Mouse (Mus musculus) liver (tissue): Measurements from ENCODE around the gene Wdtc1.
A peak's percentile ranks its signal among the peaks of the same experiment; 100 is the strongest.

Experiments
- DNase-seq: peaks from one replicate; pipeline ENCODE4 v3.0.0-alpha.2; 2020; ENCODE audit warnings: mixed read lengths

Gene Wdtc1

DNA sequence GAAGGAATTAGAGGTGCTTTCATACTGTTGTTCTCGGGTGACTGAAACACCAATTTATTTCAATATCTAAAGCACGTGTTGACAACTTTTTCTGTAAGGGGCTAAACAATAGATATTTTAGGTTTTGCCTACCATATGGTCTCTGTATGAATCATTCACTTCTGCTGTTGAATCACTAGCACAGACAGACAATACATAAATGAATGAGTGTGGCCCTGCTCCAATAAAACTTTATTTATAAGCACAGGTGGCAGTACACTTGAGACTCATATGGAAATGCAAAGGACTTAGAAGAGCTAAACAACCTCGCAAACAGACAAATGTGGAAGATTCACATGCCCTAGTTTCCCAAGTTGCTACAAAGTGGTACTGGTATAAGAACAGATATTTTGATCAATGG lies 33.6 kb downstream of the Wdtc1 start:
- no peak for DNase-seq

DNA sequence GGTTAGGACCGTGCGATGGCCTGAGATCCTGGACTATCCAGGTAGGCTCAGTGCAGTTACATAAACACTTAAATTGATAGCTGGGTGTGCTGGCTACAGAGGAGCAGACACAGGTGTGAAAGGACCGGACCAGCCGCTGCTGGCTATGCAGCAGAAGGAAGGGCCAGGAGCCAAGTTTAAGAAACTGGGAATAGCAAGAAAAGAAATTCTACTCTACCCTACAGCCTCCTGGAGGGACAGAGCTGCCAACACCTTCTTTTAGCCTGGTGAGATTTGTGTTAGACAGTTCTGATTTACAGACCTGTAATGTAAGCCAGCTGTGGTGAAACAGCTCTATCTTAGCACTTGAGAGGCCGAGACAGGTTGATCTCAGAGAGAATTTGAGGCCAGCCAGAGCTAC lies 37.3 kb downstream of the Wdtc1 start:
- DNase-seq: no peak

DNA sequence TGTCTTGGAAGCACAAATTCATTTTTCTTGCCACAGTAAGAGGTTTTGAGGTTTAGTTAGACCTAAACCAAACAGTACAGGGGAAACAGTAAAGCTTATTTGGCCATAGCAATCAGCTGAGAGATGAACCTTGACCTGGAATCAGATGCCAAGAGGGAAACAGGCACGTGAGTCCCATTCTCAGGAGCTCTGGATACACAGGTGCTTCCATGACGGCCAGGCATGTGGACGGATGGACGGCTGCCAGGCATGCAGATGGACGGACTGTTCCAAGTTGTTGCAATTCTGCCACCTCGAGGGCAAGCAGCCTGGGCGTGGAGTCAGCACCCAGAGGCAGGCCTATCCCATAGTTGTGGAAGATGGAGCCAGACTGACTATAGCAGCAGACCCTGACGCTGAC lies 38.4 kb downstream of the Wdtc1 start:
- no peak for DNase-seq

DNA sequence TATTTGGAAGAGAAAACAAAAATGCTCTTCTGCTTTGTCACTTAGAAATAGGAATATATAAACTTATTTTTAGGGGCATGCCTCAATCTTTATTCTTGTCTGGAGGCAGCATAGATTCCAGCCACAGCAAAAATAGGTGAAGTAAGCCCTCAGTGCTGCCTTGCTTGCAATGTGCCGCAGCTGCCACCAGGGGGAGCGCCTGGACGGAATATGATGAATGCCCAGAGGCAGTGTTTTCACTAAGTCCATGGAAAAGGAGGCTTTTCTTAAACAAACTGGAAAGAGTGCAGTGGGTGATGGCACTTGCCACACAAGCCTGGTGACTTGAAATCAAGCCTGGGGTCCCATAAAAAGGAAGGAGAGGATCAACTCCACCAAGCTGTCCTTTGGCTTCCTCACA lies 43.3 kb downstream of the Wdtc1 start:
- peak; percentile 88 for DNase-seq

DNA sequence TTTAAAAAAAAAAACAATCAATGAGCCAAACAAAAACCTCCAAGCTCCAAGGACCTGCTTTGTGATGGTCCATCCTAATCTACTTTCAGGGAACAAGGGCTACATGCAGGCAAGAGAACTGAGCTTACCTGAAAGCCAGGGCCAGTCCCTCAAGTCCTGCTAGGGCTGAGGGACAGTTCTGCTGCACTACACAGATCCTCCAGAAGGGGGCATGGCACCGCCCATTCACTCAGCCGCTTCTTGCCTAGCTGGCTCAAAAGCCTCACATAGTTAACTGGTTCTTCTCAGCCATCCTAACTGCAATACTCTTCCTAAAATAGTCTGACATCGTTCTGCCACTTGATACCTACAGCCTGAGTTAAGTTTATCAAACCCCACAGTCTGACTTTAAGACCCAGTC lies 46.0 kb downstream of the Wdtc1 start:
- DNase-seq: peak; percentile 59

DNA sequence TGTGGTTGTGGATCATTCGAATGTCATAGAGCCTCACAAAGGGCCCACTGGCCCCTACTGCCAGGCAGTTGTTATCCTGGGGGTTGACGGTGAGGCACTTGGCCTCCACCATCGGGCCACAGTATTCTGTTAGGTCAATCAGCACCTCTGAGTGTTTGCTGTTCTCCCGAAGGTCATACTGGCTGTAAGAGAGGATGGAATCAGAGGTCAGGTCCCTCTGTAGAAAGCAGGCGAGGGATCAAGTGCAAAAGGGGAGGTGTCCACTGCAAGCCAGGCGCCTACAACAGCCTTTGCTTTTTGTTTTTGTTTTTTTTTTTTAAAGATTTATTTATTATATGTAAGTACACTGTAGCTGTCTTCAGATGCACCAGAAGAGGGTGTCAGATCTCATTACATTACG lies 47.5 kb downstream of the Wdtc1 start:
- no peak for DNase-seq

DNA sequence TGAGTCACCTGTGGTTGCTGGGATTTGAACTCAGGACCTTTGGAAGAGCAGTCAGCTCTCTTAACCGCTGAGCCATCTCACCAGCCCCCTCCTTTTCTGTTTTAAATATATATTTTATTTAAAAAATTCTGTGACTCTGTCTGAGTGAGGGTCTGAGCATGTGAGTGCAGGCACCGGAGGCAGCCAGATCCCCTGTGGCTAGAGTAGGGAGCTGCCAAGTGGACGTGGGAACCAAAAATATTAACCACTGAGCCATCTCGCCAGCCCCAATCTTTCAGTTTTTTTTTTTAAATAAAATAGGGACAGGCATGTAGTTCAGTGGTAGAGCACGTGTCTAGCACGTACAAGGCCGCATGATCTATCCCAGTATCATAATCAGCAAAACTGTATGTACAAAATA lies 48.5 kb downstream of the Wdtc1 start:
- no peak for DNase-seq

DNA sequence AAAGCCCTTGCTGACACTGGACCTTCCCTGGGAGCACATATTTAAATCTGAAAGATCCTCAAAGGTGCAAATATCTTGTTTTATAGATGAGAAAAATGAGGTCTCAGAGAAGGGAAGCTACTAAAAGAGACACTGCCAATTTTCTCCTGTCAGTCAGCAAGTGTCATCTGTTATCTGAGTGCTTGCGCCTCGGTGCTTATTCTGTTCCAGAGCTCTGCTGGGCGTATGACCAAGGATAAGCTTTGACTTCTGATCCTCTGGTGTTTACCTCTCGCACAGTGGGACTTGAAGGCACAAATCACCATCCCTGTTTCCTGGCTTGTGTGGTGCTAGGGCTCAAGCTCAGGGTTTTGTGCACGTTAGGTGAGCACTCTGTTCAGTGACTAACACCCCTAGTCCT lies 50.6 kb downstream of the Wdtc1 start:
- no peak for DNase-seq

DNA sequence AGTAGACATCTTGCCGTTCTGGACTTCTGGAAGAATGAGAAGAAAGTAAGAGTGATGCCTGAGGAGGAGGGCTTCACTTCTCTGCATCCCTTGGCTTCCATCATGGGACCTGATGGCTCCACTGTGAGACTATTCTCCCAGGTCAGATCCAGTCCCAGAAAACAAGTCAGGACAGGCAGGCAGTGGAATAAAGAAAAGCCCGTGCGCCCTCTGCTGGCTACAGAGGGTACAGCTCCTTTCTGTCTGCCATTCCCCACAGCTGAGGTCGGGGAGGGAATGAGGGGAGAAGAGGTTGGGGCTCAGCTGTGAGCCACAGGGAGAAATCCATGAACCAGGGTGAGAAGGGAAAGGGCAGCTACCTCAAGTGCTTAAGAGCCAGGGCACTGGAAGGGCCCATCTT lies 51.5 kb downstream of the Wdtc1 start:
- DNase-seq: peak; percentile 72

DNA sequence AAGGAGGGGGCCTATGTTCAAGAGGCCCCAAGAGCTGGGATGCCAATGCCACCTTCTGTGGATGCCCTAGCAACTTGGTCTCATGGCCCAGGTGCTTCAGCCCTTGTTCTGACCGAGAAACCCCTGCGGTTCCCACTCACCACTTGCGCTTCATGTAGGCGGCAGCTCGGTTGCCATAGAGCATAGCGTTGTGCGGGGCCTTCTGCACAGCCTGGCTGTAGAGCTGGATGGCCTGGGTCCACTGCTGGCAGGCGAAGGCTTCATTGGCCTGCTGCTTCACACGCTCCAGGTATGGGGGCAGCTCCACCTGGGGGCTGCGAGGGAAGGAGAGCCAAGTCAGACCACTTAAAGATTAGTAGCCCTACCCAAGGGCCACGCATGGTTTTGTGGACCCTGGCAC lies 52.9 kb downstream of the Wdtc1 start:
- DNase-seq: no peak

DNA sequence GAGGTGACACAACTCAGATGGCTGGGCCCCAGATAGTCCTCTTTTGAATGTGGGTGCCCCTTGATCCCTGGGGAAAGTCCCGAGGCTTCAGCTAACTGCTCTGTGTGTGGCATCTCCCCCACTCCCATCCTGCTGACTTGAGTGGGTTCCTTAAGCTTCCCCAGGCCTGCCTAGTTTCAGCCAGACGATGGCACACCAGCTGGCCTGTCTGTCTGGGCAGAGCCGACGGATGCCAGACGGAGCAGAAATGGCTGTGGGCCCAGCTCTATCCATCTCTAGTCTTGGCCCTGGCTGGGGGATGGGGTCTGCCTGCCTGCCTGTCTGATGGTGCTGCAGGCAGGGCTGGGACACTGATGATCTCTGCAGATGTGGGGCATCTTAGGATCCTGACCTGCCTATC lies 53.6 kb downstream of the Wdtc1 start:
- DNase-seq: no peak

DNA sequence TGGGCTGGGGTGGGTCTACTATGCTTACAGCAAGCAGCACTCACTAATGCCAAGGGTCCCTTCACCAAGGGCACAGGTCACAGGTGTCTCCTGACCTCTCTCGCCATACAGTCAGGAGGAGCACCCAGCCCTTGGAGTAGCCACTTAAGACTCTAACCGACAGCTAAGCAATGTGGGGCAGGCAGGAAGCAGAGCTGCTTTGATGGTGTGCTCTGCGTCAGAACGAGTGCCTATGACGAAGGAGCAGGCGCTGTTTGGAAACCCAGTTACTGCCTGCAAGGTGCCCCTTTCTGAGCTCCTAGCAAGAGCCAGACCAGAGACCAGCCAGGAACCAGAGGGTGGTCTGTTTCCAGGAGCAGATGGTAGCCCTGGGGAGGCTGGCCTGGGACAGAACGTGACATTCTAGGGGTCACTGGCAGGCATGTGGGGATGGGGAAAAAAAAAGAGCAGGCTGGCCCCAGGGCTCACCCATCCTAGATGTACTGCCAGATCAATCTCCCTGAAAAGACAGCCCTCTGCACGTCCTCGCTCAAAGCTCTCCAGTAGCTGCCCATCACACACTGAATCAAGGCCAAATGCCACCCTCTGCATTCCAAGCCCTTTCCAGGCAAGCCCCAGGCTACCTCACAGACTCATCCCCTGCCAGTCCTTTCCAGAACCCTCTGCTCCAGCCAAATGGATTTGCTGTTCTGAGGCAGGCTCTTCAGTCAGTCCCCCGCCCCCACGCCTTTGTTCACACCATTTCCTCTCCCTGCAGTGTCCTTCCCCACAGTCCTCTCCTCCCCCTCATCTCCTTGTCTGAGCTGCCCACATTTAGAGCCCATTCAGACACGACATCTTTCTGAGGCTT lies 54.5 kb downstream of the Wdtc1 start:
- no peak for DNase-seq

DNA sequence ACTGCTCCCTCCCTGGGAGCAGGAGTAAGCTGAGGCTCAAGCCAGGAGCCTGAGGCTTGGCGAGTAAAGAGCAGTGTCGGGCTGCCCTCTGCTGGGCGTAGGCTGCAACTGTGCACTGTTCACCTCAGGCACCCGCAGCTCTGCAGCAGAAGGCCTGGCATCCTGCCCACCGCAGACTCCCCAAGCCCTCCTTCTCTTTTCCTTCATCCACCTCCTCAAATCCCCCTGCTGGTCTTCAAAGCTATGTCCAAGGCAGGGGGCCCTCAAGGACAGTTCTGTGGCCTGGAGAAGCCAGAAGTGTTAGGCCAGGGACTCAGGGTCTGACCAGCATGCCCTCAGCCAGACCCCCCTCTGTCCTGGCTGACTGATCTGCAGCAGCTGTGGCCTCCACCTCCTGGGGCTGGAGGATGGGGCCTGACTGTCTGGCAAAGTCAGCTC lies 55.5 kb downstream of the Wdtc1 start:
- peak; percentile 80 for DNase-seq

DNA sequence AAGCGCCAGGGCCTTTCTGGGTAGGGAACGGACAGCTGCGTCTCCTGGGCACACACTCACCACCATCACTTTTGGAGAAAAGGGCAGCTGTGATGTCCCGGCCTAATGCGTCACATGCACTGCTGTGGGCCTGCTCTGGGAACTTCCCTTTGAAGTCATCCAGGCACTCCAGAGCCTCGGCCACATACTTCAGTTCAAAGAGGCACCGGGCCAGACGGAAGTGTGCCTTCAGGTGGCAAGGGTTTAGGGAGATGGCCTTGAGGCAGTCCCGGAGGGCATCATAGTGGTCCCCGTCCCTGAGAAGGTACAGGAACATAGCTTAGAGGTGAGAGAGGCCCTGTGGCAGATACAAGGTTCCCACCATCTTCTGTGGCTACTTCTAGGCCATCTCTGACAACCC lies 55.9 kb downstream of the Wdtc1 start:
- no peak for DNase-seq

DNA sequence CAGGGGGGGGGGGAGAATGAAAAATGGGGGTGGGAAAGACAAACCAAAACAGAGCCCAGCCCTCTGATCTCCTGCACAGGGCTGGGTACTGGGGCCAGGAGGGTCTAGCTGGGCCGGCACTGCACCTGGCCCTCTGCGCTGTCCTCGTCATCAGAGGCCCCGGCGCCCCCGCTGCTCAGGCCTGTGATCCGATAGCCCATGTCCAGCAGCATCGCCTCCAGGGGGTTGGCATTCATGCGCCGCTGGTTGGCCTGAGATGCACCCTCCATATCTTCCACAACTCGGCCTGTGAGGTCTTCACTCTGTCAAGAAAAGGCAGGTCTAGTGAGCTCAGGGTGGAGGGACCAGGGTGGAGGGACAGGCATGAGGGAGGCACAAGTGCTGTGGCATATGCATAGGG lies 59.2 kb downstream of the Wdtc1 start:
- DNase-seq: no peak

DNA sequence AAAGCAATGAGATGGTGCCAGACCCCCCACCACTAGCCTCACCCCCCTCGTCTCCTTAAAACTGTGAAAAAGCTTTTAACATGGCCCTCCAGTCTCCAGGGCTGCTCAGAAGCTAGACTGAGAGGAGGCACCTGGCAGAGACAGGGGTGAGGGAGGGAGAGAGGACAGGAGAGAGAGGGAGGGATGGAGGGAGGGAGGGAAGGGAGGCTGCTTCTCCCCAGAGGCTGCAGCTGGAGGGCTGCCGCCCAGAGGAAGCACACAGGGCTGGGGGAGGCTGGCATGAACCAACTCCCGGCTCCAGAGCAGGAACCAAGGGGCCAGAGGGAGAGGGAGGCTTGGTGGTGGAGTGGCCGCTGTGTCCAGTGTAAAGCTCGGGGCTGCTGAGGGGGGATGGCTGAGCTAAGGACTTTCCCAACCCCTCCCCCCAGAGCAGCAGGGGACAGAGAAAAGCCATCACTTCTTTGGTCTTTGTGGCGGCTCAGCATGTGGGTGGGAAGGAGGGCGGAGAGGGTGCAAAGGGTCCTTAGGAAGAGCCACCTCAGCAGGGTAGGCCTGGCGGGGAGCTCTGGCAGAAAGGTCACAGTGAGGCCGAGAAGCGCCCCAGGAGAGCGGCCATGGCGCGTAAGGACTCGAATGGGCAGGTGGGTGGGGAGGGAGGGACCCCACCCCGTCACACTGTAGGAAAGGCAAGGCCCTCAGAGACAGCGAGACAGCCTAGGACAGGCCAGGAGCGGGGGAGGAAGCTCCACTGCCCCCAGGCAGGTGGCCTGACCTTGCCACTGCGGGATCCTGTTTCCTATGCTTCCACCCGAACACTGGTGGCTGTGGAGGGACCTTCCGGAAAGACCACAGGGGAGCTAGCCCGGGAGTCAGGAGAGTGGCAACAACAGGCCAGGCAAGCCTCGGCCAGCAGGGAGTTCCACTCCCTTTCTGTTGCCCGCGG lies 60.1 kb downstream of the Wdtc1 start:
- DNase-seq: no peak

DNA sequence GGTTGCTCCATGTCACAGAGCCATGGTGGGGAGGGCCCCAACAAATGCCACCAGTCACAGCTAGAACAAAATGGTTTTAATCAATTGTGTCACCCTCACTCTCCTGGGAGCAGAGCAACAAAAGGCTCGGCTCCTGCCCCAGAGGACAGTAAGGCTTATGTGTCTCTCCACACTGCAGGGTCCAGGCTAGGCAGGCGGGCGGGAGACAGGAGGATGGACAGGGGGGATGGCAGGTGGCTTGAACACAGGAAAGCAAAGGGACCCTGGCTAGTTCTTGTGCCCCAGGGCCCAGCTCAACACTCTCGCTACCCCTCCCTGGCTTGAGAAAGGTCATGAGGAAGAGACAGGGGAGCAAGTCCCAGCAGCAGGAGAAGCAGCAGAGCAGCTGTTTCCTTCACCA lies 60.9 kb downstream of the Wdtc1 start:
- DNase-seq: no peak

DNA sequence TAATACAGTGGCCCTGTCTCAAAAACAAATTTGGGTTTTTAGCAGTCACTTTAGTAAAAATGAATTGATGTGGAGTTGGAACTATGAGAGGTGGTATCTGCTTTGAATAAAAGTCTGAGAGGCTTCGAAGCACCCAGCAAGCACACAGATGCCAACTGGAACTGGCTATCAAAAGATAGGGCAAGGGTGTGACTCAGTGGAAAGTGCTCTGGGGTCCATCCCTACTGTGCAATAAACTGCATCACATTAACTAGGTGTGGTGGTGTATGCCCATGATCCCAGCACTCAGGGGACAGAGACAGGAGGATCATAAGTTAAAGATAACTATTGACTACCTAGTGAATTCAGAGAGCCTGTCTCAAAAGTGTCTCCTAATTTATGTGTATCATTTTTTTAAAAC lies 62.0 kb downstream of the Wdtc1 start:
- no peak for DNase-seq

DNA sequence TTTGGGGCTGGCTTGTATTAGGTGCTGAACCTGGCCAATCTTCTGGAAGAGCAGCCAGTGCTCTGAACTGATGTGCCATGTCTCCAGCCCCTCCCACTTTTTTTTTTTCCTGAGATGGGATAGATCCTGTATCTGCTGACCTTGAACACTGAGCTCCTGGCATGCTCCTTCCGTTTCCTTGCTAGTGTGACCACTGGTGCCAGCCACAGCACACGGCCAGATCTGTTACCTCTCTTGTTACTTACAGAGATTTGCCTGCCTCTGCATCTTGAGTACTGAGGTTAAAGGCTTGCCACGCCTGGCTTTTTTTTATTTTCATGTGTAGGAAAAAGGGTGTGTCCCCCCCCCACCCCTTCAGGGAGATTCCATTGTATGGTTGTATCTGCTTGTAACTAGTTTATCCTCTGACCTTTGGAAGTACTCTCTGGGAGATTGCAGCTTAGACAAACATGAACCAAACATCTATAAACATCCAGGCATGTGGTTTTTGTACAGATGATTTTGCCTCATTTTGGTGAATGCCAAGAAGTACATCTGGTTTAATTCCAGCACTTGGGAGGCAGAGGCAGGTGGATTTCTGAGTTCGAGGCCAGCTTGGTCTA lies 66.7 kb downstream of the Wdtc1 start:
- DNase-seq: no peak

DNA sequence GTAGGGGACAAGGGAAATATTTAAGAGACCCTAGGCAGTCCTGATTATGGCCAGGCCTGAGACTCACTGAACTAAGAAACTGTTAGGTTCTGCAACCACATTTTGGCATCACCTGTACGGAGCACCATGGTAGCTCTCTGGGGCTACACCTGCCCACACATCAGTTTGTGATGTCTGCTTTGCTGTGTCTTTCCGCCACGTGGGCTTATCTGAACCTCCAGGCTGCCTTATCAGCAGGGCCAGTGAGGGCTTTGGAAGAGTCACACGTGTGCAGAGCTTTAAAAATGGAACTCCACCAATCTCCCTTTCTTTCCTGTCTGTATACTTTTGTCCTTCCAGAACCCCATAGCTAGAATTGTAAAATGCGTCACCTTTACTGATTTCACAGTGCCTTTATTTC lies 67.3 kb downstream of the Wdtc1 start:
- DNase-seq: peak; percentile 88

DNA sequence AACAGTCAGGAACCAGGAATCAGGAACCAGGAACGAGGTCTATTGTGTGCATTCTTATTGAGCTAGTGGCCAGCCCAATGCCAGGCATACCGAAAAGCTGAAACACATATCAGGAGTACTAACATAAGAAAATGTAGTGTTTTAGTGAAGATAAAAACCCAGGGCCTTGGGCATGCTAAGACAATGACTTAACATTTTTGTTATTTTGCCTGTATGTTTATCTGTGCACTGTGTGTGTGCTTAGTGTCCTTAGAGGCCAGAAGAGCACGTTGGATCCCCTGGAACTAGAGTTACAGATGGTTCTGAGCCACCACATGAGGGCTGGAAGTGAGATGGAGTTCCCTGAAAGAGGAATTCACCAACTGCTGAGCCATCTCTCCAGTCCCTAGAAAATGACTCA lies 68.0 kb downstream of the Wdtc1 start:
- DNase-seq: no peak

DNA sequence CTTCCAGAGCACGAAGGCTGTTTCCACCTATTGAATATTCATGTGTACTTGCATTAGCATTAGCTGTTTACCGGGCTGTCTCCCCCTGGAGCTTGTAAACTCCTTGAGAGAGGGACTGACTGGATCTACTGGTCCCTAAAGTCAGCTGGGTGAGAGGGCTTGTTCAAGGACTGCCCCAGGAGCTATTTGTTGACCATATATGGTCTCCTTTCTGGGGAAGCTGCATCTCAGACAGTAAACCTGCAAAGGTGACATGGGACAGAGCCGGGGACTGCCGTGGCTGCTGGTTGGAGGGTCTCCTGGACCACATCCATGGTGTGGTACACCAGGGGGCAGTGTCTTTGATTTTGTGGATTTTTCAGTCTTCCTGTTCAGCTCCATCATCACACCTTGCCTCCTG lies 70.6 kb downstream of the Wdtc1 start:
- no peak for DNase-seq

DNA sequence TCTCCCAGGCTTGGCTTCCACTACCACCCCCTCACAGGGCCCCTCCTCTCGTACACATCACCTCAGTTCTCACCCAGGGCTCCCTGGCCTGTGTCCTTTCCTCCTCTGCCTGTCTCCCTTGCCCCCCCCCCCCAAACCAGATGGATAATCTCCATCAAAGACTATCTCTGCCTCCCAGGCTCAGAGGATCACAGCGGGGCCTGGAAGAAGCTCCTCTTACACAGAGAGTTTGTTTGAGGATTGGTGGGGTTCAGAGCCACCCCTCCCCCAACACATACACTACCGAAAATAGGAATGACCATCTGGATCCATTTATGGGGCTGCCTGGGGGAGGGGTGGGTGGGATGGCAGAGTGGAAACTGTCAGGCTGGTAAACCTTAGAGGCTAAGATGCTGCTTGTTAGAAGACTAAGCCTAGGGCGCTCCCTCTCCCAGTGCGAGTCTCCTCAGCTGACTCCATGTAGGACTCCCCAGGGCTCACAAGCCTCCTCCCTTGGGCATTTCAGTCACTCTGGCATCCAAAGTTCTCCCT lies 71.3 kb downstream of the Wdtc1 start:
- DNase-seq: no peak
